Mouse (Mus musculus): ENCODE measurements around the gene Zfhx2. TPM values are rescaled to one million over a fixed set of nuclear protein-coding genes. Genes with fewer than 3 reads are reported as not detected.

The Zfhx2 gene
- 1.3 and 1.5 TPM in 2 replicates for polyA plus RNA-seq (2012; rRNA removed)

DNA sequence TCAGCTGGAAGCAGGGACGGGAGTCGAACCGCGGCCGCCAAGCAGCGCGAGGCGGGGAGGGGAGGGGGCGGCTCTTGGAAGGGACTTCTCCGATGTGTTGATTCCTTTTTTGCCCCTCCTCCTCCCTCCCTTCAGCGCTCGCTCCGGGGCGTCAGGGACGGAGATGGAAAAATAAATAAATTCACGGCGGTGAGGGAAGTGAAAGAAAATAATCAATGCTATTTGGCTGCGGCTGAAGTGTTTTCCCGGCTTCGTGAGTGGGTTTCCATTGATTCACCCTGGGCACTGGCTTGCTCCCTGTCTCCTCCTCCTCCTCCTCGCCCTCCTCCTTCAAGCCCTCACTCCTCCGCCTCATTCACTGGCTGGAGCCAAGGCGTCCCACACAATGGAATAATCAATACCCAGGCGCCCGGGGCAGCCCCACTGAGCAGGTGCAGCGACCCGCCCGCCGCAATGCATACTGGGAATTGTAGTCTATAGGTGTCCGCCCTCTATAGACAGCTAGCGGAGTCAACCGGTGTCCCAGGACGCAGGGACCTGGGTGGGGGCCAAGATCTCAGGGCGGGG is at the start of gene Zfhx2:
Gene Zfhx2, minus strand, starts transcription at position 314 of the 567 bp plus-strand sequence.

DNA sequence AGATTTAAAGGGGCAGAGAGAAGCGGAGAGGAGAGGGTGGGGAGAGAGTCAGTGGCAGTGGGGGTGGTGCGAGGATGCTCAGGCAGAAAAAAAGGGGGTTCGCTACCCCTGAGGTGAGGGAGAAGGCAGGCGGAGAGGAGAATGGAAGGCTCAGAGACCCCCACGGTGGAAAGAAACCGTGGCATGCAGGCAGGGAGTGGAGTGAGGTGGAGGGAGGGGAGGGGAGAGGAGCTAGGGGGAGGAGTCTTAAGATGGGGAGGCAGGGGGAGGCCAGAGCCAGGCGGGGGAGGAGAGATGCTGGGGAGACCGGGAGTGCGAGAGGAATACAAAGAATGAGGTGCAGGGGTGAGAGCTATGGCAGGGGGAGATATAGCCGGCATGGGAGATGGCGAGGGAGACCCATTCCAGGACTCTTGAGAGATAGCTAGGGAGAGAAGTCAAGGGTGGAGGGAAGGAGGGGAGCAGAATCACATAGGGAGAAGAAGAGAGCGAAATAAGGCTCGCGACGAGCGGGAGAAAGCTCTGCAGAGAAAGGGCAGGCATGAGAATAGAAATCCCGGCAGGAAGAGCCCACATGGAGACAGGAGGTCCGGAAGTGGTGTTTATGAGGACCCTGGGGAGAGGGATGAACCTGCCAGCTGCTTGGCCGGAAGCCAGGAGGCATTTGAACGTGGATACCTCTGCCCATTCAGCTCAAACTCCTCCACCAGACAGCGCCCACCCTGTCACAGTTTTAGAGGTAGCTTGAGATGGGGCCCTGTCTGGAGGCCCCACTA is 24.5 kb upstream of the Zfhx2 start, which contains the start of gene Jph4:
Gene Jph4, minus strand, starts transcription at position 511 of the 776 bp plus-strand sequence.

DNA sequence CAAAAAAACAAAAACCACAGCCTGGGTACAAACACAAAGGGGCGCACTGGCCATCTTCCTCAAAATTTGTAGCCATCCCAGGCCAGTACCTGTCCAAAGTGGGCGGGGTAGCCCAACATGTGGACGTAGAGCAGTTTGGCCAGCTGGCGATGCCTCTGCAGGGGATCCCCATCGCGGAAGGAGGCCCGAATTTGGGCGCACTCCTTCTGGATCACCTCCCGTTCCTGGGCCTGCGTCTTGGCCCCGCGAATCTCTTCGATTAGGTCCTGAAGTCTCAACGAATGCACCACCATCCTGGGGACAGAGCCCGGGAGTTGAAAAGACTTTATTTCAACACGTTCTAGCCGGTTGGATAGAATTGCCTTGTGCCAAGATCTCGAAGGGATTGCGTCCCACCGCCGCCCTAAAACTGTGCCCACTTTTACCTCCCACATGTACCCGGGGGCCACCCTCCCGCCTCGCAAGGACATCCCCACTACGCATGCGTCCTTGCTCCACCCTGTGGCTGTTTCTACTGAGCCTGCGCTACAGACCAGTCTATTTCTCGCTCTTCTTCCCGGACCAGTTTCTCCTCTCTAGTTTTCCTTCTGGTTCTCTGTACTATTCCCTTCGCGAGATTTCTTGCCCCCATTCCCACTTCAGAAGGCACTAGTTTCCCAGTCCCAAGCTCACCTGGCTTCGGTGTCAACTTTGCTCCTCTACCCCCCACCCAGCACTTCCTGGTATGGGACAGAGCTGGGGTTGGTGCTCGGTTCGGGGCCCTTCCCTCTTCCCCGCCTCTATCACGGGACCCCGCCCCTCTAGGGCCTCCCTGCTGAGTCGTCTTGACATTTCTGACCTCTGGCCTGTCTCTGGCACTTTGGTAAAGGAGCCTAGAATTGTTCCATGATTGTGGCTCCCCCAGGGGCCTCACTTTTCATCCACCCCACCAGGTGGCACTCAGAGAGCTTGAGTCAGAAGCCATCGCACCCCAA is 14.0 kb upstream of the Zfhx2 start, which contains the start of gene Ap1g2:
Gene Ap1g2, minus strand, starts transcription at position 758 of the 974 bp plus-strand sequence.

GRCm38 (mm10) chr14:55094704-55095231 is 2.6 kb upstream of the Zfhx2 start, which contains the start of gene Thtpa:
TSS of gene Thtpa (plus strand) at chr14:55094784.

DNA sequence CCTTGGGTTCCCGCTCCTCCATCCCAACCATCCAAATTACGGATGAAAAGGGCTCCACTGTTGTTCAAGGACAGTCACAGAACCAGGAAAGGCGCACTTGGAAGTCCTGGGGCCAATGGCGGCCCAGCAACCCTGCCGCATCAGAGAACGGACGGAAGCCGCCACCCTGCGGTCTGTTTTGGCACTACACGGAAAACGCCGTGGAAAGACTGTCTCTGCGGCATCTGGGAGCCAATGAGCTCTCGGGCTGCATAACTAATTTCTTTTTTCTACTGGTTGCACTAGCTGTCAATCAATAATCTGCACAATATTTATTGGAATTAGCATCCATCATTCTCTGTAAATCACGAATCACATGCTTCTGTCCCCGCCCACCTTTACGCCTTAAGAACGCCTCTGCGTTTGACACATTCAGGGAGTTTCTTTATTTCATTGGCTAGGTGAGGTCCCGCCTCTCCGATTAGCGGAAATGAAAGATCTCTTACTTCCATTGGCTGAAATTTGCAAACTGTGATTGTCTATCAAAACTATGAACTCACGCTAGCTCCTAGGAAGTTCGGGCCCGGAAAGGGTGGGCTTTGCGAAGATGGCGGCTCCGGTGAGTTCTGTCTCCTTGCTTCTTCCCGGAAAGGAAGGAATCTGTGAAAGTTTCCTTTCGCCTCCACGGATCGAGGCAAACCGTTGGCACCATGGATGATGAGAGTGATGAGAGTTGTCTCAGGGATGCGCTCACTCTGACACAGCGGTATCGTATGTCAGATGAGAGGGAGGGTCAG is 76.9 kb downstream of the Zfhx2 start, which contains the start of gene Ngdn:
Gene Ngdn, plus strand, starts transcription at position 464 of the 776 bp plus-strand sequence.

Other genes starting within 250 kb of the Zfhx2 start
- 6.3 and 8.0 TPM in 2 replicates for gene Homez, start 221.4 kb downstream of the Zfhx2 start, polyA plus RNA-seq (2012; rRNA removed)
- gene Ppp1r3e, start 214.8 kb downstream of the Zfhx2 start, polyA plus RNA-seq (2012; rRNA removed): 34.3 and 54.4 TPM in 2 replicates
- 48.5 and 61.4 TPM in 2 replicates for gene Bcl2l2, start 208.9 kb downstream of the Zfhx2 start, polyA plus RNA-seq (2012; rRNA removed)
- 14.1 and 17.9 TPM in 2 replicates for gene Gm20521, start 208.9 kb downstream of the Zfhx2 start, polyA plus RNA-seq (2012; rRNA removed)
- 120 and 167 TPM in 2 replicates for gene Pabpn1, start 199.8 kb downstream of the Zfhx2 start, polyA plus RNA-seq (2012; rRNA removed)
- gene Slc22a17, start 179.2 kb downstream of the Zfhx2 start, polyA plus RNA-seq (2012; rRNA removed): 262 and 375 TPM in 2 replicates
- 66.5 and 92.1 TPM in 2 replicates for gene Efs, start 166.2 kb downstream of the Zfhx2 start, polyA plus RNA-seq (2012; rRNA removed)
- gene Il25, start 159.6 kb downstream of the Zfhx2 start, polyA plus RNA-seq (2012; rRNA removed): 0.97 and 1.7 TPM in 2 replicates
- gene Cmtm5, start 156.1 kb downstream of the Zfhx2 start, polyA plus RNA-seq (2012; rRNA removed): 2.8 and 5.0 TPM in 2 replicates
- 0.36 and 0.39 TPM in 2 replicates for gene Myh6, start 125.4 kb downstream of the Zfhx2 start, polyA plus RNA-seq (2012; rRNA removed)
- gene Gm17428, start 115.4 kb downstream of the Zfhx2 start, polyA plus RNA-seq (2012; rRNA removed): not detected in 2 replicates
- gene Myh7, start 97.7 kb downstream of the Zfhx2 start, polyA plus RNA-seq (2012; rRNA removed): 0.63 and 0.85 TPM in 2 replicates
- gene Ngdn, start 76.9 kb downstream of the Zfhx2 start, polyA plus RNA-seq (2012; rRNA removed): 8.5 and 10.3 TPM in 2 replicates
- 5.6 and 7.9 TPM in 2 replicates for gene Thtpa, start 2.5 kb upstream of the Zfhx2 start, polyA plus RNA-seq (2012; rRNA removed)
- gene Ap1g2, start 14.3 kb upstream of the Zfhx2 start, polyA plus RNA-seq (2012; rRNA removed): 36.3 and 37.4 TPM in 2 replicates
- gene Jph4, start 24.6 kb upstream of the Zfhx2 start, polyA plus RNA-seq (2012; rRNA removed): 14.2 and 24.0 TPM in 2 replicates
- gene Dhrs2, start 129.7 kb upstream of the Zfhx2 start, polyA plus RNA-seq (2012; rRNA removed): 0.17 and 0.26 TPM in 2 replicates

All from ovary, adult 2 months (tissue).